Mouse (Mus musculus): Measurements from ENCODE around the gene Itk. TPM values are rescaled to one million over a fixed set of nuclear protein-coding genes. Genes with fewer than 3 reads are reported as not detected.

The Itk gene
- polyA plus RNA-seq, 1 experiment = 11.5 TPM

DNA sequence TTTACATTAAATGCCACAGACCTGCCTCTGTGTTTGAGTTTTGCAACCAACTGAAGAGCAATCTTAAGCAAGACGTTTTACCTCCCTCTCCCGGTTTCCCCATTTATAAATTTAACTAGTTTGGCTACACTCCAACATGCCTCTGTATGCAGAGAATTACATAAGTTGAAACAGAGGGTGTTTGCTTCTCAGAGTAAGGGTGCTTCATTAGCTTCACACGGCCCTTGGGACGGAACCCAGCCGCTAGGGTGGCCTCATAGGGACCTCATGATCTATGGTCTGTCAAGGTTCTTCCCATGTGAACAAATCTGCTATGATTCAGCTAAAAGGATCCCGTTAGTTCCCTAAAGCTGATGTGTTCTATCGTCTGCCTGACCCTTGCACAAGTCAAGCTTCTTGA is 74.8 kb downstream of the Itk start:
- Histone ChIP-seq H3K27ac (ENCODE audit: insufficient read depth, low read length) (no peak overlapping the region), H3K4me1 (ENCODE audit: control insufficient read depth, insufficient read depth, insufficient read length) (peaks cover 15% of the 10 kb centered on the region; the same call in 1 of the 2 replicates)
- WGBS = 26% methylated on average over 7 of the region's 7 CpGs

DNA sequence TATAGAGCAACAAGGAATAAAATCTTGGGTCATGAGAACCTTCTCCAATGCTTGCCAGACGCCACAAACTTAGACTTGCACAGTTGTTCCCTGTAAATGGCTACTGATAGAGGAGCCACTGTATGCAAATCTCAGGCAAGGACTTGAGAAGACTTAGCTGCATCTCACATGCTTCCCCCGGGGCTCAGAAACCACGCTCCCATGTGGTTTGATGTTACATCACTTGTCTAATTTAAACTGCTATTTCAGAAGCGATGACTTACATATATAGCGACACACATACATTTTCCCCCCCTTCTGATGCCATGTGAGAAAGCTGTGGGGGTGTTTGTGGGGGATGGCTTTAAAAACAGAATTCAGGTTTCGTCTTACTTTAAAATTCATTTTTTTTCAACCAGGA is 75.5 kb downstream of the Itk start:
- H3K27me3 ChIP-seq (ENCODE audit: control insufficient read depth, insufficient read depth, low read length) = no peaks in the 10 kb centered on the region
- TF ChIP-seq CTCF (IDR thresholded peaks at IDR 0.05; ENCODE audit: extremely low read depth, insufficient read depth, insufficient read length, insufficient replicate concordance) (no peak), POLR2A (IDR thresholded peaks at IDR 0.05; ENCODE audit: low read depth, low read length) (no peak)
- no peak overlapping the region for H3K4me3 ChIP-seq (ENCODE audit: extremely low read depth, insufficient read depth, insufficient read length)
- H3K36me3 ChIP-seq (ENCODE audit: control insufficient read depth, insufficient read depth, low read length) = no peaks in the 10 kb centered on the region
- H3K27ac ChIP-seq (ENCODE audit: insufficient read depth, low read length) = no peak overlapping the region
- DNase-seq (ENCODE audit: low read depth in 1 of 2, low spot score in 2 of 2) = peak; percentile 60 to 83
- WGBS = 10% methylated on average over 6 of the region's 6 CpGs
- peaks cover 20% of the 10 kb centered on the region; the same call in 1 of the 2 replicates for H3K4me1 ChIP-seq (ENCODE audit: control insufficient read depth, insufficient read depth, insufficient read length)

More for the DNA sequence above, 74.8 kb downstream of the Itk start:
- H3K27me3 ChIP-seq (ENCODE audit: control insufficient read depth, insufficient read depth, low read length) = no peaks in the 10 kb centered on the region
- H3K36me3 ChIP-seq (ENCODE audit: control insufficient read depth, insufficient read depth, low read length) = no peaks in the 10 kb centered on the region
- no peak for DNase-seq (ENCODE audit: low read depth in 1 of 2, low spot score in 2 of 2)
- no peak for TF ChIP-seq POLR2A (IDR thresholded peaks at IDR 0.05; ENCODE audit: low read depth, low read length)
- no peak for TF ChIP-seq CTCF (IDR thresholded peaks at IDR 0.05; ENCODE audit: extremely low read depth, insufficient read depth, insufficient read length, insufficient replicate concordance)
- no peak overlapping the region for H3K4me3 ChIP-seq (ENCODE audit: extremely low read depth, insufficient read depth, insufficient read length)

DNA sequence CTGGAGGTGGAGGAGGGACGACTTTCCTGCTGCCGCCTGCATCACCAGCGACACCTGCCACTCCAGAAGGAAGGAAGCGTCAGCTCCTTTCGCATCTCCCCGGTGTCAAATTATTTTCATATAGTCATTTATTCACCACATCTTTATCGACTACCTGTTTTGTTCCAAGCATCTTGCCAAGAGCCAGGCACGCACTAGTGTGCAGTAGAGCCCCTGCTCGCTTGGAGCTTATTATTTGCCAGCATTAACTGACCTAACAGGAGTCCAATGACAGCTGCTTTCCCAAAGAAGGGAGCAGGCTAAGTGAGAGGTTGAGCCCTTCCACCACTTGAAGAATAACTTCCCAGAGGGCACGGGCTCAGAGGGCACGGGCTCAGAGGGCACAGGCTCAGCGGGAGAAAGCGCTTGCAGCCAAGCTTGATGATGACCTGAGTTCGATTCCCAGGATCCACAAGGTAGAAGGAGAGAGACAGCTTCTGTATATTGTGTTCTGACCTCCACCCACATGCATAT is 76.7 kb downstream of the Itk start, which contains the start of gene Cyfip2:
Gene Cyfip2 (minus strand): TSS at position 337 of the 513 bp plus-strand sequence.
- Histone ChIP-seq H3K4me1 (ENCODE audit: control insufficient read depth, insufficient read depth, insufficient read length) (peaks cover 32% of the 10 kb centered on the region; the same call in 1 of the 2 replicates), H3K4me3 (ENCODE audit: extremely low read depth, insufficient read depth, insufficient read length) (peak within 1 kb of the TSS; percentile 96), H3K27ac (ENCODE audit: insufficient read depth, low read length) (peak within 1 kb of the TSS; percentile 94), H3K36me3 (ENCODE audit: control insufficient read depth, insufficient read depth, low read length) (no peaks in the 10 kb centered on the region), H3K27me3 (ENCODE audit: control insufficient read depth, insufficient read depth, low read length) (no peaks in the 10 kb centered on the region)
- 12% methylated on average over 14 of the region's 14 CpGs for WGBS
- TF ChIP-seq POLR2A (IDR thresholded peaks at IDR 0.05; ENCODE audit: low read depth, low read length) (no peak), CTCF (IDR thresholded peaks at IDR 0.05; ENCODE audit: extremely low read depth, insufficient read depth, insufficient read length, insufficient replicate concordance) (no peak)
- no peak for DNase-seq (ENCODE audit: low read depth in 1 of 2, low spot score in 2 of 2)

DNA sequence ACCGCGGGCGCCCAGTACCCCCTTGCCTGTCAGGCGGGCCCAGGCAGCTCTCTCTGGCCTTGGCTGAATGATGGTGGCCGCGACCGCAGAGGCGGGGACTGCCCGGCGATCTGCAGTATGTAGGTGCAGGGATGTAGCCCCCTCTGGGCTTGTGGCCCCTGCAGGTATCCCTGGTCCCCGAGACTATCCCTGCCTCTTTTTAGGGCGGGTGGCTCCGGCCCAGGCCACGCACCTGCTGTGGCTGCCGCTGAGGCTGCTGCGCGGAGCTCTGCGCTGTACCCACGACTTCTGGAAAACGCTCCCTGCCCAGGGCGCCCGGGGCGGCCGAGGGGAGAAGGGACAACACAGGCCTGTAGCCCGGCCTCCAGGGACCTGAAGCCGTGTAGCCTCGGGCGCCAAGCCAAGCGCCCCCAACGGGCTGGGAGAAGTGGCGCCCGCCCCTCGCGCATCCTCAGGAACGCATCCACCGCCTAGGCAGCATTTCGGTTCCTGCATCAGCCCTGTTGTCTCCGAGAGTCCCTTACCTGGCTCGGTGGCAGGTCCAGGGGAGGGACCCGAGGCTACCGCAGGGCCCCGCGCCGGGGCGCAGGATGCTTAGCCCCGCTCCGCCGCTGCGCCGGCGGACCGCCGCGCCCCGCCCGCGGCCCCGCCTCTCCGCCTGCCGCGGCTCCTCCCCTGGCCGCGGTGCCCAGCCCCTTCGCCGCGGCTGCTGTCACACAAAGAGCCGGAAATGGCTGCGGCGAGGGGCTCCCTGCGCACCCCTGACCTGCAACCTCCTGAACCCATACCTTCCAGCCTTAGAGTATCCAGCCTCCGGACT is 77.4 kb downstream of the Itk start:
- under 1% methylated on average over 59 of the region's 71 CpGs for WGBS
- TF ChIP-seq CTCF (IDR thresholded peaks at IDR 0.05; ENCODE audit: extremely low read depth, insufficient read depth, insufficient read length, insufficient replicate concordance) = no peak
- TF ChIP-seq POLR2A (IDR thresholded peaks at IDR 0.05; ENCODE audit: low read depth, low read length) = peak; percentile 81
- DNase-seq (ENCODE audit: low read depth in 1 of 2, low spot score in 2 of 2) = peak in 1 of 2 experiments; percentile 74

DNA sequence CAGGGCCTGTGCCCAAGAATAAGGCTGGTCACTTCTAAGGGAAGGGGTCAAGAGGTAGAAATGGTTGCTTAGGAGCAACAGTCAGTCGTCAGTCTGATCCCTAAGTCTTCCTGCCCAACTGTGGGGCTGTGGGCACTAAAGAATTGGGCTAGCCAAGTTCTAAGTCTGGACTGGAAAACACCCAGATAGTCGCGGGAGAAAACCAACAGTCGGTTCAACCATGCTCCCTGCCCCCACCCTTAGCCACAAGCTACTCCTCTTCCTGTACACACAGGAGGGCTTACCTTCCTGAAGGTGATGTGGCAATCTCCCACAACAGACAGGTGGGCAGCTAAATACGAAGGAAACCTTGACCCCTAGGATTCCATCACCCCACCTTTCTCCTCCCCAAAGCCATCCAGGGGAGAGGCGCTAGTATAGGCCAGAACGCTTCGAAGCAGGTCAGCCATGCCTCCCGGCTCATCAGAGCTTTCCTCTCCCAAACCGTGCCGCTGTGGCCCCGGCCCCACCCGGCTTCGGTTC is 78.1 kb downstream of the Itk start:
- WGBS = 0% methylated on average over 14 of the region's 14 CpGs
- Histone ChIP-seq H3K4me1 (ENCODE audit: control insufficient read depth, insufficient read depth, insufficient read length) (peaks cover 37% of the 10 kb centered on the region; the same call in 1 of the 2 replicates), H3K27ac (ENCODE audit: insufficient read depth, low read length) (peak overlapping the region; percentile 94), H3K4me3 (ENCODE audit: extremely low read depth, insufficient read depth, insufficient read length) (peak overlapping the region; percentile 96), H3K36me3 (ENCODE audit: control insufficient read depth, insufficient read depth, low read length) (no peaks in the 10 kb centered on the region), H3K27me3 (ENCODE audit: control insufficient read depth, insufficient read depth, low read length) (no peaks in the 10 kb centered on the region)
- TF ChIP-seq CTCF (IDR thresholded peaks at IDR 0.05; ENCODE audit: extremely low read depth, insufficient read depth, insufficient read length, insufficient replicate concordance) (no peak), POLR2A (IDR thresholded peaks at IDR 0.05; ENCODE audit: low read depth, low read length) (no peak)
- peak in 1 of 2 experiments; percentile 65 for DNase-seq (ENCODE audit: low read depth in 1 of 2, low spot score in 2 of 2)

More for the DNA sequence above, 77.4 kb downstream of the Itk start:
- H3K4me1 ChIP-seq (ENCODE audit: control insufficient read depth, insufficient read depth, insufficient read length) = peaks cover 33% of the 10 kb centered on the region; the same call in 1 of the 2 replicates
- no peaks in the 10 kb centered on the region for H3K36me3 ChIP-seq (ENCODE audit: control insufficient read depth, insufficient read depth, low read length)
- H3K27ac ChIP-seq (ENCODE audit: insufficient read depth, low read length) = peak overlapping the region; percentile 94
- H3K4me3 ChIP-seq (ENCODE audit: extremely low read depth, insufficient read depth, insufficient read length) = peak overlapping the region; percentile 96
- no peaks in the 10 kb centered on the region for H3K27me3 ChIP-seq (ENCODE audit: control insufficient read depth, insufficient read depth, low read length)

DNA sequence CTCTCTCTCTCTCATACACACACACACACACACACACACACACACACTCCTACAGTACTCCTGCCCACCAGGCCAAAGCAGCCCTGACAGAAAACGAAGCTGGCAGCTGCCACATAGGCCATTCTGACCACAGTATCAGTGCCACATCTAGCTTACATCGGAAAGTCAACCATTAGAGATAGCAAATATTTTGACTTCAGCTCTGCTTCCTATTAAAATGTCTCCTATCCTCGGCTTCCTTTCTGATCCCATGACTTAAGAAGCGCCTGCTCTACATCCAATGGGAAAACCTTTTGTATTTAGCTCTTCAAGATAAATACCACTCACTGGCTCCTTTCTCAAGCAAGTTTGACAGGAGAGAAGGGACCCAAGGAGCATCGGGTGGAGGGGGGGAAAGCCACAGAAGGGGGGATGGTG is 78.7 kb downstream of the Itk start:
- no peaks in the 10 kb centered on the region for H3K27me3 ChIP-seq (ENCODE audit: control insufficient read depth, insufficient read depth, low read length)
- H3K4me1 ChIP-seq (ENCODE audit: control insufficient read depth, insufficient read depth, insufficient read length) = peaks cover 42% of the 10 kb centered on the region; the same call in 1 of the 2 replicates
- H3K27ac ChIP-seq (ENCODE audit: insufficient read depth, low read length) = peak overlapping the region; percentile 94
- TF ChIP-seq POLR2A (IDR thresholded peaks at IDR 0.05; ENCODE audit: low read depth, low read length) (no peak), CTCF (IDR thresholded peaks at IDR 0.05; ENCODE audit: extremely low read depth, insufficient read depth, insufficient read length, insufficient replicate concordance) (no peak)
- no peaks in the 10 kb centered on the region for H3K36me3 ChIP-seq (ENCODE audit: control insufficient read depth, insufficient read depth, low read length)
- H3K4me3 ChIP-seq (ENCODE audit: extremely low read depth, insufficient read depth, insufficient read length) = peak overlapping the region; percentile 96
- 8% methylated on average over 5 of the region's 5 CpGs for WGBS
- DNase-seq (ENCODE audit: low read depth in 1 of 2, low spot score in 2 of 2) = no peak
